Mouse (Mus musculus) gastrocnemius, adult 8-10 months (tissue): ENCODE results near the gene Rad9a. TPM values are rescaled to one million over a fixed set of nuclear protein-coding genes. Genes with fewer than 3 reads are reported as not detected.
A peak's percentile ranks its signal among the peaks of the same experiment; 100 is the strongest.

Experiments
- DNase-seq, 2 experiments: peaks; one replicate each; pipeline ENCODE4 v3.0.0; 2022; ENCODE audit warnings: low spot score in 2 of 2
- total RNA-seq, 4 experiments: library from RNA; stranded (reverse); gene quantifications; 2 replicates each; pipeline ENCODE4 v1.2.4; 2022

The Rad9a gene
- total RNA-seq, 4 experiments from 2014 or later: 1.7 to 3.6 (median 2.3) TPM

- DNase-seq: no peak
Observed at GRCm38 (mm10) chr19:4194021-4194724, 7.3 kb downstream of the Rad9a start.

DNA sequence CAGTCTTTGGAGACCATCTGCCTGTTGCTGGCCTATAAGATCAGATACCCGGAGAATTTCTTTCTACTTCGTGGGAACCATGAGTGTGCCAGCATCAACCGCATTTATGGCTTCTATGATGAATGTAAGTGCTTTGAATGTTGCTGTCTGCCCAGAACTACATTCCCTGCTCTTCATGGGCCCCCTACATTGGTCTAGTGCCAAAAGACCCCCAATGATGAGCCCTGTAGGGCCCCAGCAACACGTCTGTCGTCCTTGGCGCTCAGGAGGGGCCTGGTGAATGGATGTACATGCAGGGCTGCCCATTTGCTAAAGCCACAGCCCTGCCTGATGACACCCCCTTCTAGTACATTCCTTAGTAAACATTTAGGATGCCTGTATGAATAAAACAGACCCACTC is 8.3 kb downstream of the Rad9a start:
- no peak for DNase-seq

DNA sequence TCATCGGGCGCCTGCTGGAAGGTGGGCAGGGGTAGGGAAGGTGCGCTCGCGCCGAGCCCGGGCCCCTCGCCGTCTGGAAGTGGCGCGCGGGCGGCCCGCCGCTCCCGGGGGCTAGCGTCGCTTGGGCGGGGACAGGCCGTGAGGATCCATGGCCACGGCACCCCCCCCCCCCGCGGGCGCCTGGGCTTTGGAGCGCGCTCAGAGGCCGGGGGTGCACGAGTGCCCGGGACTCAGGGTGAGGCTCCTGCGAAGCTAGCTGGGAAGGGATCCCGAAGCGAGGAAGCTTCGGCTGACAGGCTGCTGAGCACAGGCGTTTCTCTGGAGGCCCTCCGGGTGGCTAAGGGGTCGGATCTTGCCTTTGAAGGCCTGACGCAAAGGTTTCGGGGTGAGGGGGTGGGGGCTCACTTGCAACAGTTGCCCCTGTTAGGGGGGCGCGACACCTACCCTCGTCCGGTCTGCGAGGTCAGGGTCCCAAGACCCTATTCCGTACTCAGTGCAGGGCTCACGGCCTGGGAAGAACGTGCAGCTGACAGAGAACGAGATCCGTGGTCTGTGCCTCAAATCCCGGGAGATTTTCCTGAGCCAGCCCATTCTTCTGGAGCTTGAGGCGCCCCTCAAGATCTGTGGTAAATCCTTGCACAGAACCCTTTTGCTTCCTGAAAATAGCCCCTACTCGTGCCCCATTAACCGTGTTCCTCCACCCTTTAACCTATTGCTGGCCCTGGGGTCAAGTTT is 9.0 kb downstream of the Rad9a start:
- DNase-seq: no peak

DNA sequence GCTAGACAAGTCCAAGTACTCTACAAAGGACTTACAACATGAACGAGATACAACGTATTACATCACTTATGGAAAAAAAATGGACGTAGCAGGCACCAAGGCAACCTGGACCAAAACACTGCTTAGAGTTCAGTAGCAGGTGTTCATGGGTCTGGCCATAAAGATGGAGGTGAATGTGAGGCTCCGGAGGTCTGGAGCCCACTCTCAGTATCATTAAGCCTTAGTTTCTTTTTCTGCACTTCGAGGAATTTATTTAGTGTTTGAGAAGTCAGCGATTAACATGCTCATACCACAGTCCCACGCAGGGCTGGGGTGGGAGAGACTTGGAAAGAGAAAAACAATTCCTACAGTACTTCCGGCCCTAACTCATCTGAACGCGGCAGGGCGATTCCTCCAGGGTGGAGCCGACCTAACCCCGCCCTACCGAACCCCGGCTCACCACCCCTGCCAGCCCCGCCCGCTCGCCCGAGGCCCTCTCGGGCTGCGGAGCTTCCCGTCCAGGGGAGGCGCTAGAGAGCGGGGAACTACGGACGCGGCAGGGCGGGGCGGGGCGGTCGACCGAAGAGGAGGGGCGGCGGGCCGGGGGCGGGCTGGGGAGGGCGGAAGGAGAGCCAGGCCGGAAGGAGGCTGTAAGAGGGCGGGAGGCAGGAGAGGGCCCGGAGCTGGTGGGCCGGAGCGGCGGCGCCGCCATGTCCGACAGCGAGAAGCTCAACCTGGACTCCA is 9.8 kb downstream of the Rad9a start, which contains the start of gene Ppp1ca:
Gene Ppp1ca (plus strand): TSS at position 538 of the 723 bp plus-strand sequence.
- peak; percentile 86 to 92 for DNase-seq

DNA sequence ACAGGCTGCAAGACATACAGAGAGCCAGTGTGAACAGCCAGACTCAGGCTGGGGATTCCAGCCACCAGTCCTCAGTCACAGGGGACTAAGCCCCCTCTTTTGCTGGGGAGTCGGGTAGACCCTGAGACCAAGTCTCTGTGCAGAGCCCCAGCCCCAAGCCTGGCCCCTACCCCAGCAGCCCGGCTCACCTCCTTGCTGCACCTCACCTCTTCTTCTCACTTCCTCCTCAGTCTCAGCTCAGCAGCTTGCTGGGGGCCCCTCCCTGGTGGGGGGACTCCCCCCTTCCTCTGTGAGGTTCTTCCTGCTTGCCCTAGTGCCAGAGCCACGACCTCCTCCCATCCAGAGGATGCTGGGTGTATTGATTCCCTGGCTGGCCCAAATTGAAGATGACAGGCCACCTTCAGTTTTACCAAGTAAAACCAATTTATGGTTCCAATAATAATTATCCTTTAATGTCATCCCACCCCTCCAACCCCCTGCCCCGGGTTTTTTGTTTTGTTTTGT is 10.6 kb downstream of the Rad9a start, which contains the start of gene Tbc1d10c:
Gene Tbc1d10c (minus strand): TSS at position 454 of the 504 bp plus-strand sequence.
- no peak for DNase-seq

DNA sequence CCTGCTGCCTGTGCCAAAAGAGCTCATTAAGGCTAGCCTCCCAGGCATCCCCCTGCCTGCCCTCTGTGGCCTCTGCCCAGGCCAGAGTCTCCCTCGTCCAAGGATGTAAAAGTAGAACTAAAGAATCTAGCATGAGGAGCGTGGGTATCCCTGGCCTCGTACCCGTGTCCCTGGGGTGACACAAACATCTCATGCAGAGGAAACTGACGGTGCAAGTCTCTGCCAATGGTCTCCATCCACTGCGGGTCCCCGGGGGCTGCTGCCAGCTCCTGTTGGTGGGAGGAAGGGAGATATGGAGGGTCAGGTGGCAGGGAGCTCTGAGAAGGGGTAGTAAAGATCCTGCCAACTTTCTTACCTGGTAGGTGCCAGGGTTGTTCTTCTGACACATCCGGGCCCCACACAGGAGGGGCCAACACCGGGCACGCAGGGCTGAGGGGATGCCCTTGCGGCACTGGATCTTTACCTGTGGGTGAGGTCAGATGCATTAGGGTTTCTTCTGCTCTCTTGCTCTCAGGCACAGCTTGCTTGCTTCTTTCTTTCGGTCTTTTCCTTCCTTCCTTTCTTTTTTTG is 12.3 kb downstream of the Rad9a start:
- DNase-seq: no peak

GRCm38 (mm10) chr19:4187303-4187702 is 14.2 kb downstream of the Rad9a start:
- peak; percentile 41 to 49 for DNase-seq

DNA sequence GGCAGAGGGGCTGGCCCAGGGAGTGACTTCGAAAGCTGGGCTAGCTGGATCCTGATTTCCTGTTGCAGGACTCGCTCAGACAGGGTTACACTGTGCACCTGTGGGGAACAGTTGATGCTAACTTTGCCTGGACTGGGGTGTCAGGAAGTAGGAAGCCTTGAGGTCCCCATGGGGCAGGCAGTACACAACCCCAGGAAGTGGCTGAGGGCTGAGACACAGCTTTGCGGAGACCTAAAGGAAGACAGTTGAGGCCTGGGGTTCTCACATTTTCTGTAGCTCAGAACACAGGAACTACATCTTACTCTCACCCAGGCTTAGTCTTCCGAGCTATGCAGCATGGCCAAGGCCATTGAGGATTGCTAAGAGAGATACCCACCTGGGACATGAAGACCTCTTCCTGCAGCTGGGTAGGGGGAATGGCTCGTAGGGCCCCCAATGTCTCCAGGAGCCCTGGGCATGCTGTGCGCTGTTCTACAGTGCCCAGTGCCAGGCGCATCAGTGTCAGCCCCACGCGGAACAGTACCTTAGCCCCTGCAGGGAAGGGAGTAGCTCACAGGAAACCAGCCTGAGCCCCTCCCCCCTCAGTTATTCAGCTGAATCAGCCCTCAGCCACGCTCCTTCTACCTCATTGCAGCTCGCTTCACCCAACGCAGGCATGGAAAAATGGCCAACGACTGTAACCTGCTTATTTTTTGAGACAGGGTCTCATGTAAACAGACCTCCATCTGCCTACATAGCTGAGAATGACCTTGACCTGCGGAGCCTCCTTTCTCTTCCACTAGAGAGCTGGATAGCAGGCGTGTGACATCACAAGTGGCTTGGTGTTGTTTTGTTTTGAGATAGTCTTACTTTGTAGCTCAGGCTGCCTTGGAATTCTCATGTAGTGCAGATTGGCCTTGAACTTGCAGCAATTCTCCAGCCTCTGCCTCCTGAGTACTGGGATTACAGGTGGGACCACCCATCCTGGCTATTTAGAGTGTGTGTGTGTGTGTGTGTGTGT is 16.2 kb downstream of the Rad9a start:
- DNase-seq: no peak

- no peak for DNase-seq
Observed at GRCm38 (mm10) chr19:4183689-4184088, 17.8 kb downstream of the Rad9a start.

- DNase-seq: no peak
Observed at GRCm38 (mm10) chr19:4181892-4182291, 19.6 kb downstream of the Rad9a start.

GRCm38 (mm10) chr19:4180411-4180810 is 21.1 kb downstream of the Rad9a start:
- no peak for DNase-seq

GRCm38 (mm10) chr19:4175368-4175947 is 26.0 kb downstream of the Rad9a start, which contains the start of gene Carns1:
Gene Carns1, minus strand, starts transcription at chr19:4175479.
- DNase-seq: peak; percentile 53 to 65

GRCm38 (mm10) chr19:4172925-4173324 is 28.5 kb downstream of the Rad9a start:
- DNase-seq: no peak

- peak; percentile 48 to 67 for DNase-seq
Observed at GRCm38 (mm10) chr19:4171393-4172290, 29.8 kb downstream of the Rad9a start.

- peak in 1 of 2 experiments; percentile 46 for DNase-seq
Observed at GRCm38 (mm10) chr19:4170723-4171392, 30.6 kb downstream of the Rad9a start.

- DNase-seq: peak; percentile 34 to 59
Observed at GRCm38 (mm10) chr19:4169810-4170209, 31.7 kb downstream of the Rad9a start.

DNA sequence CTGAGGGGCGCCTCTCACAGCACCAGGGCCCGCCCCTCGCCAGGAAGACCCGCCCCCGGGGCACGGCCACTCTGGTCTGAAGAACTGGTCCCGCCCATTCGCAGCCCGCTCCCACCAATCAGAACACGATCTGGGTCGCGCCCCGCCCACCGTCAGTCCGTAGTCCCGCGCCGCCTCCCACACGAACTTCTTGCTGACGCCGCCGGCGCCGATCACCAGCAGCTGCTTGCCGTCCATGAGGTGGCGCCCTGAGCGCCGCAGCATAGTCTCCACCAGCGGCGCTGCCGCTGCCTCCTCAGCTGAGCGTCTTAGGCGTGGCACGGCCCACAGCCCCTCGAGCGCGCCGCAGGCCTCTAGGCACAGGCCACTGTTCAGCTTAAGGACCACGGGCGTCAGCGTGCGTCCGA is 32.1 kb downstream of the Rad9a start:
- DNase-seq: peak; percentile 99
